Mouse (Mus musculus): ENCODE measurements around the gene Polh. TPM values are rescaled to one million over a fixed set of nuclear protein-coding genes. Genes with fewer than 3 reads are reported as not detected.

The Polh gene
- total RNA-seq (2021), result 10 to 100 TPM; 43.3 to 45.3 TPM
- long read RNA-seq, experiment 1, partial matches to known transcripts, result 2 of 6 reads
- long read RNA-seq, experiment 1, other reads (novel, unspliced or antisense), result 0 of 6 reads
- long read RNA-seq, experiment 2, partial matches to known transcripts, result 0 of 1 reads
- long read RNA-seq, experiment 2, other reads (novel, unspliced or antisense), result 0 of 1 reads

- peak; percentile 94 to 96 for DNase-seq
Observed at GRCm38 (mm10) chr17:46202421-46203071, at the start of gene Polh, which contains the start of gene Xpo5. TSS of gene Polh (minus strand) at chr17:46202645. TSS of gene Xpo5 (plus strand) at chr17:46202782.

- DNase-seq, result no peak
Observed at GRCm38 (mm10) chr17:46251174-46251573, 48.7 kb upstream of the Polh start.

- no peak for DNase-seq
Observed at GRCm38 (mm10) chr17:46248189-46248522, 45.7 kb upstream of the Polh start.

- peak; percentile 96 for DNase-seq
Observed at GRCm38 (mm10) chr17:46247512-46248188, 45.2 kb upstream of the Polh start, which contains the start of the genes Polr1c and Yipf3. TSS of gene Polr1c (minus strand) at chr17:46248054. TSS of gene Yipf3 (plus strand) at chr17:46248080.

- DNase-seq, result peak; percentile 89 to 90
Observed at GRCm38 (mm10) chr17:46244579-46244978, 42.1 kb upstream of the Polh start.

- DNase-seq, result peak; percentile 35 to 56
Observed at GRCm38 (mm10) chr17:46243624-46244023, 41.2 kb upstream of the Polh start.

- peak; percentile 40 to 50 for DNase-seq
Observed at GRCm38 (mm10) chr17:46242993-46243392, 40.5 kb upstream of the Polh start.

DNA sequence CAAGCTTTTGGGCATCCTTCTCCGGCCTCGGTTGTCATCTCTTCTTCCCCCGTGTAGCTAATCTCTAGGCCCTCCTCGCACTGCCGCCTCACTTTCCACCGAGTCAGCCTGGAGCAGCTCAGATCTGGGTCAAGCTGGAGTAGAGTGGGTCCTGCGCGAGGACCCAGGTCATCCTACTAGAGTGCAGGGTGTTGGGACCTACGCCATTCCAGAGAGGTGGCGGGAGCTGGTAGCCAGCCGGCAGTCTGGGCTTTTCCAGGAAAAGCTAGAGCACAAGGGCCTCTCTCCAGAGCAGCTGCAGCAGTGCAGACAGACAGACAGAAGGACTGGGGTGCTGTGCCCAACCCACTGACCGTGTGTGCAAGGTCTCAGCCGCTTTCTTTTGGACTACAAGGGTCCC, 39.8 kb upstream of the Polh start:
- DNase-seq, result no peak

- no peak for DNase-seq
Observed at GRCm38 (mm10) chr17:46241471-46241870, 39.0 kb upstream of the Polh start.

- DNase-seq, result no peak
Observed at GRCm38 (mm10) chr17:46239516-46240114, 37.2 kb upstream of the Polh start.

- peak; percentile 60 to 62 for DNase-seq
Observed at GRCm38 (mm10) chr17:46237480-46237879, 35.0 kb upstream of the Polh start.

DNA sequence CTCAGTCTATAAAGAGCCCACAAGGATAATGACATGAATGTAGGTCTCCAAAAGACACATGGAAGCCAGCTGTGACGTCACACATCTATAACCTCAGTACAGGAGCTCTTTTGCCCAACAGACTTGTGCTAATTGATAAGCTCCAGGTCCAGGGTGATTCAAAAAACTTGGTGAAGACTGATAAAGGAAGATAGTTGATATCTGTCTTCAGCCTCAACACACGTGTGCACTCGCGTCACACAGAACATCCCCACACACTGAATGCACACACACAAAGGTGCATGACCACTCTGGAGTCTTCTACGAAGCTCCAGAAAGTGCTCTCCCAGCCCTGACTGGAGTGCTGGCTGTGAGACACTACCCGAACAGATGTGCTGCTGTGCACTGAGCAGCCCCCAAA, 34.6 kb upstream of the Polh start:
- no peak for DNase-seq

GRCm38 (mm10) chr17:46236067-46236466, 33.6 kb upstream of the Polh start:
- DNase-seq, result no peak

- DNase-seq, result peak; percentile 68 to 71
Observed at GRCm38 (mm10) chr17:46227576-46227975, 25.1 kb upstream of the Polh start.

- peak; percentile 49 to 62 for DNase-seq
Observed at GRCm38 (mm10) chr17:46221601-46222000, 19.2 kb upstream of the Polh start.

- no peak for DNase-seq
Observed at GRCm38 (mm10) chr17:46210550-46210949, 8.1 kb upstream of the Polh start.

DNA sequence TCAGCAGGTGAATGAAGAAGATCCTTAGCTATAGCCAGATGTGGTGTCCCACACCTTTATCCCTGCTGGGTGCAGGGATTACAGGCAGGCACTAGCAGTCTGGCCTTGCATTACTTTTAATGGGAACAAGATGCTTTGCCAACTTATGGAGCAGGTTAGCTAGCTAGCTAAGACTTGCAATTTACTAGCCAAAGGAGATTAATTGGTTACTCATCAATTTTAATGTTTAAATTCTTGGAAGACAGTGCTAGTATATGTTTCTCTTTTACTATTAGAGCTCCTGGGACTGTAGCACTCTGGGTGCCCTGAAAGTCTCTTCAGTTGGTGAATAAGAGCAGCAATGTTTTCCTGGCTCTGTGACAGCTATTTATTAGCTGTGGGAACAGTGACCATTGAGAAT, 4.2 kb upstream of the Polh start:
- no peak for DNase-seq

GRCm38 (mm10) chr17:46203078-46203477, 633 bp upstream of the Polh start:
- DNase-seq, result peak; percentile 41 to 44

DNA sequence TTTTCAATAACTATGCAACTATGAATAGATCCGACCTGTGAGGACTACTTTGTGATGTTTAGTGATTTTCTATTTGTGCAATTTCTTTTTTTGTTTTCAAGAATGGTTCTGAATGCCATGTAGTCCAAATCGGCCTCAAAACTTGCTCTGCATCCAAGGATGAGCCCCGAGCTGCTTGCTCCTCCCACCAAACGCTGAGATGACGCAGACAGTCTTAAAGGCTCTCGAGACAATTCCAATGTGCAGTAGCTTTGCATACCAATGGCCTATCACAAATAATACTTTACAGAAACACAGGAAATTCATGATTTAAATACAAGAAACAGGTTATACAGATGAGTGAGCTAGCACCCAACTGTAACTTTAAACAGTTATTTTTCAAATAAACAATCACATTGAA, 1.3 kb downstream of the Polh start:
- DNase-seq, result peak; percentile 66 to 68

- peak in 1 of 2 experiments; percentile 40 for DNase-seq
Observed at GRCm38 (mm10) chr17:46188829-46189228, 13.6 kb downstream of the Polh start.

DNA sequence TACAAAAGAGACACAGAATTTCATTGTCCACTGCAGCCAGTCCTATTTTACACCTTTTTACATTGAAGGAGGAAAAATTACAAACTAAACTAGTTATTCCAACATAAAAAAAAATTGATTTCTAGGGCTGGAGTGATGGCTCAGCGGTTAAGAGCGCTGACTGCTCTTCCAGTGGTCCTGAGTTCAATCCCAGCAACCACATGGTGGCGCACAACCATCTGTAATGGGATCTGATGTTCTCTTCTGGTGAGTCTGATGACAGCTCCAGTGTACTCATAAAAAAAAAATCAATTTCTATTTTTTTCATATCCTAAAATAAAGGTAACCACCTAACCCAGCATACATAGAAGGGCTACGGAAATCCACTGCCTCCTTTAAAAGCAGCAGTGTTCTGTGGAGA, 20.2 kb downstream of the Polh start:
- peak; percentile 51 to 62 for DNase-seq

DNA sequence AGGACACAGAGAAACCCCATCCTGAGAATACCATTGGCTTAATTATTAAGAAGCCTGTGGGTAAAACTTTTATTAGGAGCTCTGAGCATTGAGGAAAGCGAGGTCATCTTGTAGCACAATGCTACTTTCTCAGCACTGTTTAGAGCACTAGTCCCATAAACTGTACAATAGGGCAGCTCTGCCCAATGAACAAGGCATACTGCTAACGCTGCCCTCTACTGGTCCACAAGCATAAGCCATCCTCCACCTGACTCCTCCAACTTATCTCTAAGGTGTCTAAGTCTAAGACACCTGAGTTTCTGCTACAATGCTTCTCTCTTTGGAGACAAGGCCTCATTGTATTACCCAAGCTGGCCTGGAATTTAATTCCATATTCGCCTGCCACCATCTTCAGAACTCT, 31.9 kb downstream of the Polh start:
- DNase-seq, result peak in 1 of 2 experiments; percentile 53

DNA sequence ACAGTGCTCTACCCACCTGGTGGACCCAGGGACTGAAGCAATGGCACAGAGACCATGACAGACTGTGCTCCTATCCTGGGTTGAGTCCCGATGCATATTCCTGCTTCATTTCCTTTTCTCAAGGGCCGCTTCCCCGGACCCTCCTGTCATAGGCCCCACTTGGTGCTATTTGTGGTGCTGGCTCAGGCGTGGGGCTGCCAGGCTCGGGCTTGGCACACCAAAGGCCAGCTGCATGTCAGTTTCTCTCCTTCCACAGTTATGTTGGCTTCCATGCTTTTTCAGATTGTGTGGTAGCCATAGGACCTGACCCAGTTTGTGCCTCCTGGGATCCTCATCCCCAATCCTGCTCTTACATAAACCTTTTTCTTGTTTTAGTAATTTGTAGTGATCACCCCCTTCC, 33.7 kb downstream of the Polh start:
- DNase-seq, result no peak

Data from adrenal gland, postnatal 36 days (tissue).